Mouse (Mus musculus) naive thymus-derived CD4-positive, alpha-beta T cell, adult 2 months (primary cell): ENCODE results near the gene 6430531B16Rik.

Experiments used
- DNase-seq: peaks from one replicate; pipeline ENCODE4 v3.0.0-alpha.2; 2011; ENCODE audit warnings: low read depth

6430531B16Rik gene

DNA sequence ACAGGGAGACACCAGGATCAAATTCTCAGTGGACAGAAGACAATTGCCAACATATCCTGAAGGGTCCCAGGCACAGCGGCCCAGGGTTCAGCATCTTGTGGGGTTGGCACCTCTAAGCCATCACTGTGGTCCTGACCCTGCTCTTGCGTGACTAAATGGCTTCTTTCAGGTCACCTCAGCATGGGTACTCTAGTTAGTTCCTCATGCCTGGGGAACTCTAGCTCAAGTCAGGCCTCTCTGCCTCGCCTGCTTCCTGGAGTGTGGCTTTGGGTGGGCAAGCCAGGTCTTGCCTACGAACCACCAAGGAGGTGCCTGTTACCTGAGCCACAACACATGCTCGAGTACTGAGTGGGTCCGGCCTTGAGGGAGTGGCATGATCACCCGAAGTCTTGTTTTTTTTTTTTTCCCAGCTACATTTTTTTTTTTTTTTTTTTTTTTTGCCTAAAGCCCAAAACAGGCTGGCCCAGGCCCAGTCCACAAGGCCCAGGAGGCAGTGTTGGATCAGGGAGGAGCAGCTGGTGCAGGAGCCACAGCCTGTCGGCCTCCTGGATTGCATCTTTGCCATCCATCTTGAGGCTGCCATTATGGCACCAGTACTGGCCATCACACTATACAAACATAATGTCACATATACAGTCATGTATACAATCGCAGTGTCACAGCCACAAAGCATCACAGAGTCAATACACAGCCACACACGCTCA, 8.2 kb downstream of the 6430531B16Rik start:
- no peak for DNase-seq

DNA sequence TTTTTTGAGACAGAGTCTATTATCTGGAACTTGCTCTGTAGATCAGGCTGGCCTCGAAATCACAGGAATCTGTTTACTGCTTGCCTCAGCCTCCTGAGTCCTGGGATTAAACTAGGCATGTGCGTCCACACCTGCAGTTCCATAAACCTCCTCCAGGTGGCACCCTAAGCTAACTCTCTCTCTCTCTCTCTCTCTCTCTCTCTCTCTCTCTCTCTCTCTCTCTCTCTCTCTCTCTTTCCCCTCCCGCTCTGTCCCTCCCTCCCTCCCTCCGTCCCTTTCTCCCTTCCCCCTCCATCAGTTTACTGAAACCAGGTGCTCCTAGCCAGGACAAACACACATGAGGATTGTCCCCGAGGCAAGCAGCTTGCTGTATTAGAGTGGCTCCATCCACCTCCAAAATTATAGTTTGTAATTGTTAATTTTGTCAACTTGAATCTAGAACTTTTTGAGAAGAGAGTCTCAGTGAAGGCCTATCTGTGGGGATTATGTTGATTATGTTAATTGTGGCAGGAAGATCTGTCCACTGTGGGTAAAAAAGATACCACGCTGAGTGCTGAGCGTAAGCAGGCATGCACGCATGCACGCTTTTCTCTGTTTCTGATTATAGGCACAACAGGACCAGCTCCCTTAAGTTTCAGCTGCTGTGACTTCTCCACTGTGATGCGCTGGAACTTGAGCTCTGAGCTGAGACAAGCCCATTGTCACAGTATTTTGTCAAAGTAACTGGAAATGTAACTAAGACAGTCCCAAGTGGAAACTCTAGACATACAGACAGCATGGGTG, 9.0 kb downstream of the 6430531B16Rik start:
- DNase-seq: peak; percentile 89

- DNase-seq: peak; percentile 77
Observed at GRCm38 (mm10) chr7:139968428-139968827, 10.1 kb downstream of the 6430531B16Rik start.

GRCm38 (mm10) chr7:139967175-139967574, 11.4 kb downstream of the 6430531B16Rik start:
- no peak for DNase-seq

DNA sequence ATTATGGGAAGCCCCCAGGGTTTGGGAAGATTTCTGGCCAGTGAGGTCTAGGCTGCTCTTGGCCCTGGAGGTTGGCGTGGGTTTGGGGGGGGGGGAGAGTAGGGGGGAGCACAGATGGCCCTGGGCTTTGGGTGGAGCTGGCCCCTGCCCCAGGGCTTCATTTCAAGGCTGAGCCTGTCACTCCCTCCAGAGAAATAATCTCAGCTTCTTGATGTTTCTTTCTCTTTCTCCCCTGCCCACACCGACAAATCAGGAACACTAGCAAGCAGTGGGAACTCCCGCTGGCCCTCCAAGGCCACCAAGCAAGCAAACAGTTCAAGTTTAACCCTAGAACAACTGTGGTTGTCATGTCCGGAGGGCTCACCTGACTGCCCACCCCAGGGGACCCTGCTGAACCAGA, 14.7 kb downstream of the 6430531B16Rik start:
- no peak for DNase-seq

DNA sequence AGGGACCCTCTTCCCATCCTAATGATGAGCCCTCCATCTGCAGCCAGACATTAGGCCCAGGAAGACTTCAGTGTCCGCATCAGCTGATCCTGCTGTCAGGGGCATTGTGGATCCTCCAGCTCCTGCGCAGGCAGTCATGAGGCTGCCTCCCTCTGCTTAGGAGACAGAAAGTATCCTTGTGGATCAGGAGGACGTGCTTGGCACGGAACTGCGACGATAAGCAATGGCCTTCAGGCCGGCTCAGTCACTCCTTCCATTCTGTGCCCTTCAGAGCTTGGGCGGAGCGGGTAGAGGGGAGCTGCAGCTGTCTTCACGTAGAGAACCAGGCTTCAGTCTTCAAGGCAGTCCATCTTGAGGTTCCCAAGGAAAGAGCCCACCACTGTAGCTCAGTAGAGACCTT, 17.4 kb downstream of the 6430531B16Rik start:
- no peak for DNase-seq

GRCm38 (mm10) chr7:139957958-139958357, 20.6 kb downstream of the 6430531B16Rik start:
- no peak for DNase-seq

DNA sequence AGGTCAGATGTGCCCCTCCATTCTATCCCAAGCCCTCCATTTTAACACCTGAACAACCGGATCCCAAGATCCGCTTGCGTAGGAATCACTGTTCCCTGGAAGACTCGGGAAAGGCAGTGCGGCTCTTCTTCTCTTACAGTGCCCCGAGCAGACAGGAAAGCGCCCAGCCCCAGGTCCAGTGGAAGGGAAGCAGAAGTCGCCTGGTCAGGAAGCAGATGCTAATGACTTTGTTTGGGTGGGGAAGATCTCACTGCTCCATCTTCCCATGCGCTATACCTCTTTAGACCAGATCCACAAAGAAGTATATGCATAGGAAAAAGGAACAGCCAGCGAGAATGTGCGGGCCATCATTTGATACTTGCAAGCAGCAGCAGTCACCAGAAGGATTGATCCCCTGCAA, 21.1 kb downstream of the 6430531B16Rik start:
- no peak for DNase-seq

DNA sequence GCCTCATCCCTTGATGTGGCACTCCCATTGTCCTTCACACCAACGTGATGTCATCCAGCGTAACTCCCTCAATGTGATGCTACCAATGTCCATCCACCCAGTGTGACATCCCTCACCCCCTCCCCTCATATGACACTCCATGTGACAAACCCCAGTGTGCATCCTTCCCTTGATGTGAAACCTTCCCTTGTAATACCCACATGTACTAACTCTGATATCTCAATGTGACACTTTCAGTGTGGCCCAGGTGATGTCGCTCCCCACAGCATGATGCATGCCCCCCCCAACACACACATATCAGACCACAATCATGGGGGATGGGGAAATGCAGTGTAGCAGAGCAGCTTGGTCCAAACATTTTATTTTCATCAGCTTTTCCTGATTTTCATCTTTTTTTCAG, 21.9 kb downstream of the 6430531B16Rik start:
- no peak for DNase-seq

DNA sequence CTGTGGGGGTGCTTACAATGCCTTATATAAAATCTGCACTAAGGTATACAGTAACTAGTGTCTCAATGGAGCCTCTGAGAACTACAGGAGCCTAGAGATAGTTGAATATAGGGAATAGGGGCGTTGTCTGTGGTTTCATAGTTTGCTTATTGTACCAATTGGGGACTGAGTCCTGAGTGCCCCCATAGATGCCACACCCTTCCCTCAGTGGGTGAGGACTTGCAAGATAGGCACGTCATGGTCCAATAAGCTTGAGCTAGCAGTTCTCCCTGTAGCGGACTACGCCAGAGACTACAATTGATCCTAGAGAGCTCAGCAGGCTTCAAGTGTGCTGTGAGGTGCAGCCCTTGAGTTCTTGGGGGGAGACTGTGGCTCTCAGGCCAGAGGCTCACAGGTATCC, 23.1 kb downstream of the 6430531B16Rik start:
- no peak for DNase-seq

GRCm38 (mm10) chr7:139951991-139952633, 26.4 kb downstream of the 6430531B16Rik start:
- no peak for DNase-seq

GRCm38 (mm10) chr7:139951079-139951478, 27.5 kb downstream of the 6430531B16Rik start:
- DNase-seq: peak; percentile 60

DNA sequence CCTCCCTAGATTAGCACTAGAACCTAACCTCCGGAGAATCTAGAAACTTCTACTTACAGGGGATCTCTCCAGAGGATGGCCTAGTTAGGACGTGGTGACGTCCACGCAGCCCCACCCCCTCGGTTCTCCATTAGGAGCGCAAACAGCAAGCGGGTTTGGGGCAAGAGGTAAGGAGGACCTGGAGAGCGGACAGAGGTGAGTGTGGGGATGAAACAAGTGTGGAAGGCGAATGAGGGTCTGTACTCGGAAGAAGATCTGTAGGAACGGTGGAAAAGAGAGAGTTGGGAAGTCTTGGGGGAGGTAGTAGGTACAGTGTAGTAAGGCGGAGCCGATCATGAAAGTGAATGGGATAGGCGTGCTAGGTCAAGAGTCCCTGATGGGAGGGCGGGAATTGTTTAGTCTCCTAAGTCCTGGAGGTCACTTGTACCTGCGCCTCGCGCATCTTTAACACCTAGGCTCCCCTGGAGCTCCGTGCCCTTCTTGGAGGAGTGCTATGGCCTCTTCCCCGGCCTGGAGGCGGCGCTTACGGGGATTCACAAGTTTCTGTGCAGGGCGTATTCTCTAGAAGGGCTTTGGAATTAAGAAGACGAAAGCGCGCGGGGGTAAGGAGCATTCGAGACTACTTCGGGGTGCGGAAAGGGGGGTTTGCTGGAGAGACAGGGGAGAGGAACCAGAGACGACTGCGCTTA, 28.1 kb downstream of the 6430531B16Rik start:
- DNase-seq: peak; percentile 78

- peak; percentile 71 for DNase-seq
Observed at GRCm38 (mm10) chr7:139949893-139950282, 28.7 kb downstream of the 6430531B16Rik start.

- no peak for DNase-seq
Observed at GRCm38 (mm10) chr7:139946032-139946431, 32.5 kb downstream of the 6430531B16Rik start.

DNA sequence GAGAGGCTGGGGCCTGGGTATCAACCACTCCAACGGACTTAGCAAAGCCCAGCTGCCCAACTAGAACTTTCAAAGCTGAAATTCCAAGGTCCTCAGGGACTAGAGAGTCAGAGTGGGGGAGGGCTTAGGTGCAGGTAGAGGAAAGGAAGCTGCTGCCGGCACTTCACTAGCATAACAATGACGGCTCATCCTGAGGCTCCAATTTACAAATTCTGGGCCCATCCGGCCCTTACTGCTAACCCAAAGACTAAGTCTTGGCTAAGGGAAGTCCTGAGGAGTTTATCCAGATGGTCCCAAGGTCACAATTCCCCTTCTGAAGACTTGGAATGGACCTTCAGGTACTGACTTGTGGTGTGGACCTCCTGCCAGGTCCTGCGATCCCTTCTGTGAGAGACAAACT, 33.0 kb downstream of the 6430531B16Rik start:
- no peak for DNase-seq

- peak; percentile 44 for DNase-seq
Observed at GRCm38 (mm10) chr7:139944291-139945240, 34.0 kb downstream of the 6430531B16Rik start.

GRCm38 (mm10) chr7:139943674-139944281, 34.8 kb downstream of the 6430531B16Rik start, which contains the start of gene Utf1:
Gene Utf1, plus strand, starts transcription at chr7:139943789.
- peak; percentile 37 for DNase-seq

- DNase-seq: no peak
Observed at GRCm38 (mm10) chr7:139940476-139941209, 37.9 kb downstream of the 6430531B16Rik start.

DNA sequence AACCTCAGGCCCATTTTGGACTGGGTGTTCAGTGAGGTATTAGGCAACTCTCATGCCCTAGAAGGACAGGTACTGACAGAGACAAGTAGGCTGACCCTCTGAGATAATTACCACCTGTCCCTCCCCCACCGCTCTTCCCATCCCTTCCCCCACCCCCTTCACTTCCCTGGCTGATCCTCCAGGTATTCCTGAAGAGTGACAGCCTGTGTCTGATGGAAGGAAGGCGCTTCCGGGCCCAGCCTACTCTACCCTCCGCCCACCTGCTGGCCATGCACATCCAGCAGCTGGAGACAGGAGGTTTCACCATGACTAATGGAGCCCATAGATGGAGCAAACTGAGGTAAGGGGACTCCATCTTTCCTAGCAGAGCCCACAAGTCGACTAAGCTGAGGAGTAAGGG, 40.7 kb downstream of the 6430531B16Rik start:
- DNase-seq: no peak
